Mouse (Mus musculus) spleen, postnatal 36 days (tissue): ENCODE results near the gene Dnah14.

Experiments
- DNase-seq, 2 experiments: peaks; one replicate each; pipeline ENCODE4 v3.0.0; 2022; ENCODE audit warnings: low spot score in 2 of 2, mixed read lengths in 1 of 2

Gene Dnah14

DNA sequence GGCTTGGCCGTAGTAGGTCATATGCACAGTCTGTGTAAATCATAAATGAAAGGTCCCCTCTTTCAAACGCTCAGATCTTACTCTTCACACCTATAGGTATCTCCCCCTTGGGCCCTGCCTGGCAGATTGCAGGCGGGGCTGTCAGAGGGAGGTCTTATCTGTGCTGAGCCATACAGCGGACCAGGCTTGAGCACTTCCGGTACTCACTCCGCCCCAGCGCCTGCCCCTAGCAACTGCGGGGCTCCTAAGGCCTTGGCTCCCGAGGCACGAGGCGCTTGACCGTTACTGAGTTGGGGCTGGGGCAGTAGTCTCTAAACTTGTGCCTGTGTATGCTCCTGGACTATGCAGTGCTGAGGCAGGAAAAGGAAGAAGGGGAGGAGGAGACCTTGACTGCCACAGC lies at the start of gene Dnah14:
Gene Dnah14 (plus strand): TSS at position 238 of the 400 bp plus-strand sequence.
- DNase-seq: no peak

DNA sequence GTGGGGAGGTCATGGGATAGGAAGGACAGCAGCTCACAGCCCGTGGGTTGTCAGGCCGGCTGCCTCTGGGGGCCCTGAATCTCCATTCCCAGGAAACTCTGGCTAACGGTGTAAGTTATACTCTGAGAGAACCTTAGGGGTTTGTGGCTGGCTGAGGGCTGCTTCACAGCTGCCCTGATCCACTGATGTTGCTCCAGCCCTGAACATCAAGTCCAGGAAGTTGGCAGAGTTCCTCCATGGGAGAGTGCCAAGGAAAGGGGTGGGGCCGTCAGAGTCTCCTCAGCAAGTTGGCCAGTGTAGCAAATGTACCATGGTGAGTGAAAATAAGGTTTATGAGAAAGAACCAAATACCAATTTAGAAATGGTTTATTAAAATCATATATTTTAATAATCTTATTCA lies 47.0 kb upstream of the Dnah14 start:
- DNase-seq: no peak

DNA sequence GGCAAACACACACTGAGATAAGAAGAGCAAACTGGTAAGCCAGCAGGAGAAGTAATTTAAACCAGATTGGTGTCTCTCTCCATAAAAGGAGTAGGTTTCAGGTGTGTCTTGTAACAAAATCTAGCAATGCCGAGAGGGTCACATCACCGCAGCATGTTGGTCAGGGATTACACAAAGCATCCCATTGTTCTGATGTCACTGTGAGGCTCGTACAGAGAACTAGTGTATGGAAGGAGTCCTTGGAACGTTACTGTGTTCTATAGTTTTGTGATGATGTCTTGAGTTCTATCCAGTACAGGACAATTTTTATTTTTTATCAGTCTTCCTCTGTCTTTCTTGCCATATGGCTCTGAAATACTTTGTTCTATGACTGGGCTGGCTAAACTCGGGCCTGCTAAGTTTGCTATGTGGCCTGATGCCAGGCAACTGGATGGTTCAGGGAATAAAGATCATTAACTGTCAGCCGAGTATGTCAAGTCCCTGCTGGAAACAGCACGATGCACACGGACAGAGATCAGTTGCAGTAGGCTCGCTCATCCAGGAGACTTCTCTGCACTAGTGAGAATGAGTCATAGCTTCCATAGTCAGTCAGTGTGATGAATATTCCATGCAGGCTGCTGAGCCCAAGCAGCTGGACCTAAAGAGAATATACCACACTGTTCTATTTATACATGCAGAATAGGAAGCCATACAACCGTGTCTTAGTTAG lies 41.0 kb upstream of the Dnah14 start:
- DNase-seq: no peak

DNA sequence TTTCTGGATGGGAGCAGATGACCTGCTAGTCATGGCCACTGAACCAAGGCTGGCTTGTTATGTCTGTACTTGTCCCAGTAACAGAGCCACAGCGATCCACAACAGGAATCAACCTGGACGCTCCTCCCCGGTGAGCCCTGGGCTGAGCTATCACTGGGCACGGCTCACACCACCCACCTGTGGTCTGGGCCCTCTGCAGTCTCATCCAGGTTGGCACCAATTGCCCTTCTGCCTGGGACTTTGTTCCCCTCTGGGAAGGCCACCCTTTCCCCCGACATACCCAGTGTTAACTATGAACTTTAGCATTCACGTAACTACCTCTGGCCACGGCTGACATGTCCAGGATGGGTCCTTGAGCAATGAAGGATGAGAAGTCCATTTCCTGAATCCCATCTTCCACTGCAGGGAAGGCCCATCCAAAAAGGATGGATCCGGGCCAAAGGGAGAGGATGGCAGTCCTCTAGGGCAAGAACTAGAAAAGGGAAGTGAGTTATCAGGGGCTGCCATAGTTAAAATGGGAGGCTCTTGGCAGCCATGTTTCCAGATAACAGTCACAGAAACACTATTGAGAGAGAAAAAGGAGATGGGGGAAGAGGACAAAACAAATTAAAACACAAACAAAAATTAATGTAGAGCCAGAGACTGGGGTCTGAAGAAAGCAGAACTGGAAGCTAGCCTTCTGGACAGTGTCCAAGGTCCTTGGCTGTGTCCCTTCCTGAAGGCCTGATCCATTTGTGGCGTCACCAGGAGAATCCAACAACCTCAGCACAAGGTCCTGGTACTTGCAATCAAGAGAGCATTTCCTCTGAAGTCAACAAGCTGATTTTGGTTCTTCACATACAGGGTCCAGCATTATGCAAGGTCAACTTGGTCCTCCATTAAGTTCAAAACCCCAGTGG lies 38.5 kb upstream of the Dnah14 start:
- DNase-seq: no peak

DNA sequence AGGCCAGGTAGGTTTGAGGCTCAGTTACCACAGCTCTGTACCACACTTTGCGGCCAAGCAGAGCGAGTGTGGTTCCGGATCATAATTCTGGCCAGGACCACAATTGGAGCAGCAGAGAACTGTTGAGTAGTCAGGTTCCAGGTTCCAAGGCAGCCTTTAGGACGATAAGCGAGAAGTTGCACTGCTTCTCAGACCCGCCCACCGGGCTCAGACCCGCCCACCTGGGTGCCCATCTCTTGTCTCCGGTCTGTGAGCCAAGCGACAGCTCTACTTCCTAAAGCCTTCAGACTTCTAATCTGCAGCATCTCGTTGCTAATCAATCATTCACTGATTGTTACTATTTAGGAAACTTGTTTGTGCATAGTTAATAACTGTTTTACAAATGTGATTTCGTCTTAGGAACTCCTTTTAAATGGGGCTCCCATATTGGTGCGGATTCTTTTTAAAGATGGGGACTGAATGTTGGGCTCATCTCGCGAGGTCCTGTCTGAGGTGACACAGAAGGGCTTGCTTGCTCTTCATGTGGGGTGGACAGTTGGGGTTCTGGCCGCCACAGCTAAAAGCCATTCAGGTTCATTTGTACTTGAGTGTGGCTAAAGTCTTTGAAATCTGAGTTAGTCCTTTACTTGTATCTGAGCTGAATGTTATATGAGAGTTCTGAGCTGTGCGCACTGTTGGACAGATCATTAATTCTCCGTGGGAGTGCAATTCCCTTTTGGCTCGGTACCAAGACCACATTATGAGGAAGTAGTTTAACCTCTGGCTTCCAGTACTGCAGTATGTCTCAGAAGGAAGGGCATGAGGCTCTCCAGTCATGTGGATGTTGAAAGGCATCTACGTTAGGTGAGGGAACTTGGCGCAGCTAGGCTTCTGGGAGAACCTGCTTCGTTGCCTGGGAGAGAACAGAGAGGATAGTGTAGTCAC lies 36.3 kb upstream of the Dnah14 start:
- DNase-seq: no peak

DNA sequence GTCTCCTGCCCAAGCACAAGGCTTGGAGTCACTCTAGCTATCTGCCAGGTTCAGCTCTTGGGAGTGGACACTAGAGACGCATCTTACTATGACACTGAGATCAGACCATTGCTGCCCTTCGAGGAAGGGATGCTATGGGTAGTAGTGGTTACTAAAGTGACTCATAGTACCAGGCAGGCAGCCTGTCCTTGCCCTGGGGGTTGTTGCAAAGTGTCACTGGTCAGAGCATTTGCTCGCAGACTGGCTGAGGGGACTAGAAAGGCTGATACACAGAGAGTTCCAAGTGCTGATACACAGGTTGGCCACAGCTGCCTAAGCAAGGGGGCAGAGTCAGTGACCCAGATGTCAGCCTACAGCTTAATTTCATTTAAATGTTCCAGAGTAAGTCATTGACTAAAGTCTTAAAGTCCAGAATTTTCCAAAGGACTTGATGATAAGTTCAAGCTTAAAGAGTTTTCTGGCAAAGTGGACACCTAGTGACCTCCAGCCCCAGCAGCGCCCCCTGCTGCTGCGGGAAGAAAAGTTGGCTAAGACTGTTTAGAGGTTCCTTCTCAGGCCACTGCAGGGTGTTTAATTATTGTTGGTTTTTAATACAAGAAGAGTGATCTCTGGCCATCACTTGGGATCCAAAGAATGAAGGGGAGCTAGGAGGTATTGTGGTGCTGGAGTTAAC lies 32.5 kb upstream of the Dnah14 start:
- no peak for DNase-seq

DNA sequence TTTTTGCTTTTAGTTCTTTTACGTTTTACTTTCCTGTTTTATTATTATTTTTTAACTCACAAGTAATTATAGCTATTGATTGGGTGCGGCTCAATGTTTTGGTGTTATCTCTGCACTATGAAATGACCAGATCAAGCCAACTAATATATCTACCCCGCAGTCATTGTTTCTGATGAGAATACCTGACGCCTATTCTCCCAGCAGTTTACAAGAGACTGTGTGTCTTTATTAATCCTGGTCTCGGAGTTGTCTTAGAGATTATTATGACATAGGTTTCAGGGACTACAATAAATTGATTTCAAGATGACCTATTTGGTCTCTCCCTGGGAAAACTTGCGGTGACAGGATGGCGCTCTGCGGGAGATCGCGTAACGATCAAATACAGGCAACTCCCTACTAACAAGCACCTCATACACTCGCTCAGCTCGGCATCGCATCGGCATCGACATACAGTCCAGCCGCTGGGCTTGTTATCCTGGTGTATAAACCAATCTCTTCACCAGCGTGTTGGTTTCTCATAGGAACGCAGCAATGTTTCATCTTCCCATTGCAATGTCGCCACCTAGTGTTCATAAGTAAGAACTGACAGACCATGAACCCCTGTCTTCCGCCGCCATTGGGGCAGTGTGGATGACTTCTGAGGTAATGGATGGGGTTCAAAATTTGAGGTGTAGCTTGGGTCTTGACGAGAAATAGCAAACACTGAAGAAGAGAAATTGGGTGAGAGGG lies 31.2 kb upstream of the Dnah14 start:
- DNase-seq: peak; percentile 21 to 28

DNA sequence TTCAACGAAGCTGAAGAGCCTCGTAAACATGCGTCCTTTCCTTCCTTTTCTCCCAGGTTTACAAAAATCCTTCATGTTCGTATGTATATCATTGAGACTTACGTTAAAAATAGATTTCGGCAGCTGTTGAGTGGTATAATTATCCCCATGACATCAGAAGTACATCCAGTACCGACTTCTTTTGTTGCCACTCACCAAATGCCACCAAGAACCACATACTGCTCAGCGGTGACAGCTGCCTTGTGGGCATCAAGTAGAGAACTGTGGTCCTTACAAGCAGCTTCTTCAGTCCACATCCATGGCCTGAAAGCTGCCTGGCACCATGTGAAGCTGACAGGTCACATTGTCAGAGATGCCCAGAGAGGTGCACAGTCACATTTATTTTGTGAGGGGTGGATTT lies 26.4 kb upstream of the Dnah14 start:
- no peak for DNase-seq

DNA sequence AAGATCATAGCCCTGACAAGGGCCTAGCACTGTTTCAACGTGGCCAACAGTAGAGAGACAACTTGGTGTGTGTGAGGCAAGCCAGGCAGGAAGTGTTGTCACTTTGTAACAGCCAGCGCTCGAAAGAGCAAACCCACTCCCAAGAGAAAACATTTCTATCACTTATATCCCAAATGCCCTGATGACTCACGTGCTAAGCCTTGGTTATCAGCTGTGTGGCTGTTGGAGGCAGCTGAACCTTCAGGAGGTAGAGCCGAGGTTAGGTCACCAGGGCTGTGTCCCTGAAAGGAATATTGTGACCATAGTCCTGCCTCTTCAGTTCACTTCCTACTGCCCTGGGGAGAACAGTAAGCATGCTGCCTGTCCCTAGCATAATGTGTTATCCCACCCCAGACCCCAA lies 25.5 kb upstream of the Dnah14 start:
- no peak for DNase-seq

DNA sequence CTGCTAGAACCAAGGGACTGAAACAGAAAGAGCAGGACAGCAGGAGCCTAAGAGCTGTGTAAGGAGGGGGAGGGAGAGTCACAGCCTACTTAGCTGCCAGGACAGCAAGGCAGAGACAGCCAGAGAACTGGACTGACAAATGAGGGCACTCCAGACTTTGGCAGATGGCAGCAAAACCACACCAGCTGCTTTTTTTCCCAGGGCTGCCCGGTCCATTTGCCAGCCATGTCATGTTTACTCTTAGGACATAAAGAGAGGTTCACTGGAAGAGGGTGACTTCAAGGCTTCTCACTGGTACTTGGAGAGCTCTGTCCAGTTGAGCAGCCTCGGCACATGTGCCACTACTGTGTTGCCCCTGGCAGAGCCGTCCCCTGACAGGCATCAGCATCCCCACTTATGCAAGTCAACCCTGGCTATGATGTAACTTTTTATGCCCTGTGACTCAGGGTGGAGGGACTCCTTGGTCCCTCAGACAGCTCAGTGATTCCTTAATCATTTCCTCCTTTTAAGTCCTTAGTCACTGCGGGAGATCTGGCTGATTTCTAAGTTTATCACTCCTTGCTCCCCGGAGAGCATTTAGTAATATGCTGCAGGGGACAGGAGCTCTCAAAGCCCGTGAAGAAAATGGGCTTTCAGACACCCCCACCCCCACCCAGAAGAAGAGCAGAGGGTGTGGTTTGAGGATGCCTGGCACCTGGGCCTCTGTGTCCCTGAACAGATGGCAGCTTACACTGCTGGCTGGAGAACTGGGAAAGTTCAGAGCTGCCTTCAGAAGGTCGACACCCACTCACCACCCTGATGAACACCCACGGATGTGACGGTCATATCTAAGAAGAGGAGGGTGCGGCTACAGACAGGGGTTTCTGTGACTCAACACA lies 23.6 kb upstream of the Dnah14 start:
- no peak for DNase-seq

DNA sequence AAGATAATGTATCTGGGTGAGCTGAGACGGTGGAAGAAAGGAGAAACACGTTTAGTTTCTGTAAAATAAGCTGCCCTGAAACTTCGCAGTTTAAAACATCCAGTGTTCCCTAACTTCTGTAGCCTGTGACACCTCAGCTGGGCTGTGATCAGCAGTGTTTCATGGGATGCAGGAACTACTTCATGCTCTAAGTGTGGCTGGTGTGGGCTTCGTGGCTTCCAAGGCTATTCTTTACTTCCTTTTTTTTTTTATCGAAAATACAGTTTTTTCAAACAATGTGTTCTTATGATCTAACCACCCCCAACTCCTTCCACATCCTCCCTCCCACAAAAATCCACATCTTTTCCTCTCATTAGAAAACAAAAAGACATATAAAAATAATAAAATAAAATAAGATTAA lies 20.9 kb upstream of the Dnah14 start:
- no peak for DNase-seq

DNA sequence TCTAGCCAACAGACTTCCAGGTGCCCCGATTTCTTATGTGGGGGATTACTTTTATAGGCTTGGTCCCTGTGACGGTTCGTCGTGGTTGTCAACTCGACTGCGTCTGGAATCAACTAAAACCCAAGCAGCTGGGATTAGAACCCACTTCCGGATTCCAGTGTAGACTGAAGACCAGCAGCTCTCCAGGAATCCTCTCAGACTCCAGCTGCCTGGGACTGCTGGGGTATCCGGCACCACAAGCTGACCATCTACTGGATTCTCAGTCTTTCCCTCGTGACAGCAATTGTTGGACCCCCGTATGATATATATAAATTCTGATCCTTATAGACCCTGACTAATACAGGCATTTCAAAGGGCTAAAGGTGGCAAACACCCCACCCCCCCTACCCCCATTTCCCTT lies 16.7 kb upstream of the Dnah14 start:
- no peak for DNase-seq

DNA sequence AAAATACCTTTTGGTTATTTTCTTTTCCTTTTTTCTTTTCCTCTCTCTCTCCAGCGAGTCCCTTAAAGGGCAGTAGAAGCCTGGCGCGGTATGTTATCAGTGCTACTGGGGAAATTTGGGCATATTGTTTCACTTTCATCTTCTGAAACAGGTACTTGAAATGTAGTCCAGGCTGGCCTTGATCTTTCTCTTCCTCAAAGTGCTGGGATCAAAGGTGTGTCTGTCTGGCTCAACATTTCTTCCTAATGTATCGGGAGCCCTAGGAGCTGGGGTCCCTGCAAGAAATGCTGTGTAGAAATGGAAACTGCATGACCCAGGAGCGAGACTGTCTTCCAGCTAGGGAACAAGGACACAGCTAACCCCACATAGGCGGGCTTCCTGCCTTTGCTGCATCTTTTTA lies 16.0 kb upstream of the Dnah14 start:
- no peak for DNase-seq

DNA sequence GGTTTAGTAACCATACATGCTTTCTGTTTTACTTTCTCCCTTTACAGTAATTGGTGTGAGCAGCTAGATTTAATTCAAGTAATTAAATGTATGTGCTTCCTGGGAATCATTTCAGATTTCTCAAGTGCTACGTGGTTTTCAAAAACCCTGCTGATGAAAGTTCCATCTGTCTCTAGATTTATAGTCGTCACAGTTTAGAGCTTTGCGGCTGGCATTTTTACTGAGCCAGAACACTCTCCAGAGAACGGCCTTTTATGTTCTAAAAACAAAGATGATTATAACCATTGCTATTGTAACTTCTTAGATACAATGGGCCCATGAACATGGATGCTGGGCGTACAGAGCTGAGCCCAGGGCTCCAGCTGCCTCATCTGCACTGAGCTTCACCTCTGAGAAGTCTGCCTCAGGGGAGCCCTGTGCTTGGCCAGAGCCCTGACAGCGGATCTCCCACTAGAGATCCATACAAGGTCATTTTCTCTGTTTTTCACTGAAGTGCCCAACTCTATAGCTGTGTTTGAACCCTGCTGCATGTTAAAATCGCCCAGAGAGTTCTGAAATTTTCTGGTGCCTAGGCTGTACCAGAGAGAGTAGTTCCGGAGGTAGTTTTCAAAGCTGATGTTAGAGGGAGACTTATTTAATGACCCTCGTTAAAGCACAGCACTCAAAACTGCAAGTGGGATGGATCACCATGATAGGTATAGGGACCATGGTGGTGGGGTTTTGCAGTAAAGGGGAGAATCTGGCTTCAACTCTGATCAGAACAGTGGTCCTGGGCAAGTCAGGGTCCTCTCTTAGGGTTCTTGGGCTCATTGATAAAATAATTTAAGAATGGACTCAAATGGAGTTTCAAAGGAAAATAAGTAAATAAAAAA lies 15.2 kb upstream of the Dnah14 start:
- no peak for DNase-seq

DNA sequence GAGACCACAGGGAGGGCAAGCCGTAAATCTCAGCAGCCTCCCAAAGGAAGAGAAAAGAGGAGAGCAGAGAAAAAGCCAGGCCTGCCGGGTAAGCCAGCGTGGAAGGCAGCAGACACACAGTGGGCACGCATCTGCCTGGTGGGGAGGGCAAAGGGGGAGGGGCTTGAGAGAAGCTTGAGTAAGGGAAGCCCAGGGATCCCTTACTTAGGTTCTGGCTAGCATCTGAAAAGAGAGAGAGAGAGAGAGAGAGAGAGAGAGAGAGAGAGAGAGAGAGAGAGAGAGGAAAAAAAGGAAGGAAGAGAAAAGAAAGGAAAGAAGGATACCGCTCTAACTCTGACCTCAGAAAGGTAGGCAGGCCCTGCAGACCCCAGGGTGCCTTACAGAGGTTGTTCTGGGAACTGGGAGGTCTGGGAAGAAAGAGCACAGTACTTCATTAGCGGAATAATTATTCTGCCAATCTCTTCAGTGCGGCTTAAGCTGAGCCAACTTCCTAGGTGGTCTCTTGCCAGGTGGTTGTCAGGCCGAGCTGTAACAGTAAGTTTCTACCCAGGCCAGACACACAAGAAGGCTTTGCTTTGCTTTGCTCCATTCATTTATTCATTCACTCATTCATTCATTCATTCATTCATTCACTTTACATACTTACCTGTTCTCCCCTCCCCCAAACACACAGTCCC lies 14.5 kb upstream of the Dnah14 start:
- no peak for DNase-seq

DNA sequence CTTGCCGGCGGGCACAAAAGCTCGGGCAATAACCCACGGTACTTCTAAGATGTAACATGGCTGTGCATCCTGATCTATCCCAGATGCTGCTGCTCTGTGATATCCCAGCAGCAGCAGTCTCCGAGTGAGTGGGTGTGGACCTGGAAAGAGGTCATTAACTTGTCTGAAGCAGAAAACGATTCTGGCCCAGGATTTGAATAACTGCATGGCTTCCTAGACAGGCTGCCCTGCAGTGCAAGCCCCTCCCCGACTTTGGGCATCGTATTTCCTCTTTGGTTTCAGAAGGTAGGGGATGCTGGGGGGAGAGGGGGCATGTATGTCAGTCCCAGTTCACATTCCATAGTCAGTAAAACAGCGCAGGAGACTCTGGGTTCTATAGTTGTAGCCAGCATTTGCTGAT lies 6.9 kb upstream of the Dnah14 start:
- no peak for DNase-seq

DNA sequence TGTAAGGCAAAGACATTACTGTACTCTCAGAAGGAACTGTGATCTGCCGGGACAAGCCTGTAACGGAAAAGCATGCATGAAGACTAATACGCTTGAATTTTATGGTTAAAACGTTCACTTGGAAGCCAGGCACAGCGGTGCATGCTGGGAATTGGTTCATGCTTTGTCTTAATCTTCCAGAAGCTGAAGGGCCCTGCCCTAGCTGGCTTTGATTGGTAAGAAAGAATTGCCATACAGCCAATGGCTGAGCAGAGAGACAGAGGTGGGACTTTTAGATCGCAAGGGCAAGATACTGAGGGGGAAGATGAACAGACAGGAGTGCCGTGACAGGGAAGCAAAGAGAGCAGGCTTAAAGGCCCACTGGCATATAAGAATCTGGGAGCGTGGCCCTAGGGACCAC lies 6.8 kb downstream of the Dnah14 start:
- no peak for DNase-seq

DNA sequence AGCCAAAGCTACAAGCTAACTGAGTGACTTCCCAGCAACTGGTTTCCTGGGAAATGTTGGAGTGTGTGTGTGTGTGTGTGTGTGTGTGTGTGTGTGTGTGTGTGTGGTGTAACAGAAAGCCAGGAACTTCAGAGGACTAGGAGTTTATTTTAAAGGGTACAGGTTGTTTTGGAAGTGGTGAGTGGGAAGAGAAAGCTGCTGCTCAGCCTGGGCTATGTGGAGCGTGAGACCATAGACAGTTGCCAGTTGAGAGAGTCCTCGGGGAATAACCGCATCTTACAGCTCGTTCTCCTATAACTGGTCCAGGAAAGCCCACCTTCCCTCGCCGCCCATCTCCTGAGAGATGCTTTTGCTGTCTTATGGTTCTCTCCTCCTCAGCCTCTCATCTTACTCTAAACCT lies 12.8 kb downstream of the Dnah14 start:
- no peak for DNase-seq
